Mouse (Mus musculus) stomach, postnatal 0 days (tissue): Measurements from ENCODE around the gene Parp16.

Experiments
- CTCF ChIP-seq: IDR thresholded peaks from 2 replicates; pipeline ENCODE4 v1.5.1; 2016; ENCODE audit warnings: antibody characterized with exemption, low read depth, mild to moderate bottlenecking, moderate library complexity
- EP300 ChIP-seq: optimal IDR thresholded peaks from 2 replicates; pipeline ENCODE3; 2016; ENCODE audit warnings: antibody characterized with exemption

DNA sequence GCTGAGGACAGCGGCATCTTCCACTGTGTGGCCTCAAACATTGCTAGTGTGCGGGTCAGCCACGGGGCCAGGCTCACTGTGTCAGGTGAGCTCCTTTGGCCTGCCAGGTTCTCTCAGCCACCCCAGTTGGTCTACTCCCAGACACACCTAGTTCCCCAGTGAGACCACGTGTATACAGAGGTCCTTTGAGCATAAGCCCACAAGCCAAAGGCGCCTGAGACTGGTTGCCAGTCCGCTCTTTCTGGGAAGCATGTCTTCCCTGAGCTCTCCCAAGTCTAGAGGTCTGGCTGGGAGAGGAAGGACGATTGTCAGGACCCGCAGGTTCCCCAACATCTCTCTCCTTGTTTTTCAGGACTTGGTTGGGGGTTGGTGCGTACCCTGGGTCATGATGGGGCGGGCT is 17.2 kb upstream of the Parp16 start:
- no peak for TF ChIP-seq CTCF
- TF ChIP-seq EP300, result no peak
